Mouse (Mus musculus): ENCODE data around the gene Fars2. TPM values are rescaled to one million over a fixed set of nuclear protein-coding genes. Genes with fewer than 3 reads are reported as not detected.

The Fars2 gene
- polyA plus RNA-seq, 1 experiment from 2014 or later = 31.0 TPM

DNA sequence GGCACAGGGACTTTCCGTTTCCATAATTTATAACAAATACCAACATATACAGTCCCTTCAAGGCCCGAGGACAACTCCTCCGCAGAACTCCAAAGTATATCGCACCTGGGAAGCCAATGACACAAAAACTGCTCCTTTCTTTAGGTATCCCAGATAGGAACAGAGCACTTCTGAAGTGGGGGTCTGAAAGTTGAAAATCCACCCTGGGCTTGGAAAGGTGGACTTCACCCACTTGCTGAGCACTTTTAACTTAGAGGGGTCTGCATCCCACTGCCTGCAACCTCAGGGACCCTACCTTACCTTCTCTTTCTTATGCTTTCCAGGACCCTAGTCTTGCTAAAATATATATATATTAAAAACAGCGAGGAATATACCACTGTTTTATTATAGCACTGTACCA is 611.3 kb downstream of the Fars2 start:
- Histone ChIP-seq H3K4me3 (peak overlapping the region; percentile 49; the same call in 1 of the 2 replicates), H3K27me3 (ENCODE audit: insufficient read depth, poor library complexity, severe bottlenecking) (peaks cover 100% of the 10 kb centered on the region), H3K27ac (peak overlapping the region; percentile 85; the same call in 1 of the 2 replicates), H3K36me3 (no peaks in the 10 kb centered on the region), H3K9me3 (no peaks in the 10 kb centered on the region), H3K4me1 (replicated peaks) (peaks cover 37% of the 10 kb centered on the region)
- WGBS = 5% methylated on average over 5 of the region's 5 CpGs
- DNase-seq (ENCODE audit: low spot score) = no peak

DNA sequence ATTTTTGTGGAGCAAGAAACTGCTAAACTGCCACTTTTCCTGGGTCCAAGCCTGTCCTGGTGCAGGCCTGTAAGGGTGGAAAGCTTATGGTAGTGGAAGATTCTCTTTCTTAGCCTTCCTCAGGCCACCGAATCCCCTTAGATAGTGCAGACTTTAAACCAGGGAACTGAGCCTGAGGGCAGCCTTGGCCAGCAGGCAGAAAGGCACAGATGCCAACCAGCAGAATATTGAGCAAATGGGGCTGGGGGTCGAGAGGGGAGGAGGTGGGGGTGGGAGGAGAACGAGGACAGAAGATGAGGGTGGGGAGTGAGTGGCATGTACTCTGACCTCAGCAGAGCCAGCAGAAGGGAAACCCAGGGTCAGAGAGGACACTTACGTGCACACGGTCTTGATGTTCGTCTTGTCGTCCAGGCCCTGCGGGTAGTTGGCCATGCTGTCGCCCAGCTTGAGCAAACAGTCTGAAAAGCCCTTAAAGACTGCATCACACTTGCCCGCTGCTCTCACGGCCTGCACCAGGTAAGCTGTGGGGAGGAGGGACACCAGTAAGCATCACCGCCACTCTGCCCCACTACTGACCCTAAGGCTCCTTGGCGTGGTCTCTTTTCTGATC is 612.6 kb downstream of the Fars2 start:
- H3K4me3 ChIP-seq = peak overlapping the region; percentile 37
- H3K4me1 ChIP-seq (replicated peaks) = peaks cover 30% of the 10 kb centered on the region
- peak; percentile 32 for DNase-seq (ENCODE audit: low spot score)
- no peaks in the 10 kb centered on the region for H3K36me3 ChIP-seq
- peak overlapping the region; percentile 85; the same call in 1 of the 2 replicates for H3K27ac ChIP-seq
- 1% methylated on average over 13 of the region's 13 CpGs for WGBS
- H3K27me3 ChIP-seq (ENCODE audit: insufficient read depth, poor library complexity, severe bottlenecking) = peaks cover 100% of the 10 kb centered on the region
- H3K9me3 ChIP-seq = no peaks in the 10 kb centered on the region

DNA sequence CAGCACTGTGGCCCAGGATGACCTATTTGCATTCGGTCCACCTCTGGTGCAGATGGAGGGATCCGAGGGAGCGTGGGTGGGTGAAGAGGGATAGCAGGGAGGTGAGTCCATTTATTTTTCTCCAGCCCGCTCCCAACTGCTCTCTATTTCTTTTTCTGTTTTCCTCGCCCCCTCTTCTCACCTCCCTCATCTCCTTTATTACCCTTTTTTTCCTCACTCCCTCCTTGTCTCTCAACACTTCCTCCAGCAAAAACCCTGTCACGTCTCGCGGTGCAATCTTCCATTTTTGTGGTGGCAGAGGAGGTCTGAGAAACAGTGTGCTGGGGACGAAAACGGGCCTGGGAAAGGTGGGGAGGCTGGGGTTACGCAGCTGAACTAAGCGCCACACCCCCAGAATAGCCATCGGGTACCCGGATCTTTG is 613.1 kb downstream of the Fars2 start:
- H3K27ac ChIP-seq = peak overlapping the region; percentile 85
- peaks cover 31% of the 10 kb centered on the region for H3K4me1 ChIP-seq (replicated peaks)
- 3% methylated on average over 14 of the region's 14 CpGs for WGBS

GRCm38 (mm10) chr13:36731016-36731930 is 614.1 kb downstream of the Fars2 start:
- Histone ChIP-seq H3K27ac (peak overlapping the region; percentile 76), H3K36me3 (no peaks in the 10 kb centered on the region), H3K9me3 (no peaks in the 10 kb centered on the region), H3K27me3 (ENCODE audit: insufficient read depth, poor library complexity, severe bottlenecking) (peaks cover 100% of the 10 kb centered on the region), H3K4me3 (peak overlapping the region; percentile 56), H3K4me1 (replicated peaks) (peaks cover 40% of the 10 kb centered on the region)
- WGBS = 1% methylated on average over 34 of the region's 34 CpGs
- DNase-seq (ENCODE audit: low spot score) = peak; percentile 55

More for the DNA sequence above, 613.1 kb downstream of the Fars2 start:
- Histone ChIP-seq H3K9me3 (no peaks in the 10 kb centered on the region), H3K4me3 (peak overlapping the region; percentile 37), H3K27me3 (ENCODE audit: insufficient read depth, poor library complexity, severe bottlenecking) (peaks cover 100% of the 10 kb centered on the region), H3K36me3 (no peaks in the 10 kb centered on the region)
- DNase-seq (ENCODE audit: low spot score) = peak; percentile 17

- Histone ChIP-seq H3K4me3 (peak overlapping the region; percentile 56), H3K27me3 (ENCODE audit: insufficient read depth, poor library complexity, severe bottlenecking) (peaks cover 99% of the 10 kb centered on the region), H3K36me3 (no peaks in the 10 kb centered on the region), H3K9me3 (no peaks in the 10 kb centered on the region), H3K27ac (peak overlapping the region; percentile 76), H3K4me1 (replicated peaks) (peaks cover 39% of the 10 kb centered on the region)
- peak; percentile 55 for DNase-seq (ENCODE audit: low spot score)
- under 1% methylated on average over 23 of the region's 23 CpGs for WGBS
Observed at GRCm38 (mm10) chr13:36731931-36732461, 614.8 kb downstream of the Fars2 start.

GRCm38 (mm10) chr13:36732891-36733490 is 615.8 kb downstream of the Fars2 start:
- DNase-seq (ENCODE audit: low spot score) = no peak
- WGBS = 7% methylated on average over 6 of the region's 6 CpGs
- H3K27ac ChIP-seq = peak overlapping the region; percentile 76

GRCm38 (mm10) chr13:36733566-36733965 is 616.4 kb downstream of the Fars2 start:
- H3K4me3 ChIP-seq = peak overlapping the region; percentile 56
- no peaks in the 10 kb centered on the region for H3K36me3 ChIP-seq
- WGBS = 1% methylated on average over 10 of the region's 10 CpGs
- no peak for DNase-seq (ENCODE audit: low spot score)
- H3K27me3 ChIP-seq (ENCODE audit: insufficient read depth, poor library complexity, severe bottlenecking) = peaks cover 96% of the 10 kb centered on the region
- peak overlapping the region; percentile 66 for H3K27ac ChIP-seq
- no peaks in the 10 kb centered on the region for H3K9me3 ChIP-seq
- peaks cover 31% of the 10 kb centered on the region for H3K4me1 ChIP-seq (replicated peaks)

More at GRCm38 (mm10) chr13:36732891-36733490, 615.8 kb downstream of the Fars2 start:
- H3K36me3 ChIP-seq = no peaks in the 10 kb centered on the region
- peak overlapping the region; percentile 56 for H3K4me3 ChIP-seq
- peaks cover 99% of the 10 kb centered on the region for H3K27me3 ChIP-seq (ENCODE audit: insufficient read depth, poor library complexity, severe bottlenecking)
- no peaks in the 10 kb centered on the region for H3K9me3 ChIP-seq
- H3K4me1 ChIP-seq (replicated peaks) = peaks cover 31% of the 10 kb centered on the region

DNA sequence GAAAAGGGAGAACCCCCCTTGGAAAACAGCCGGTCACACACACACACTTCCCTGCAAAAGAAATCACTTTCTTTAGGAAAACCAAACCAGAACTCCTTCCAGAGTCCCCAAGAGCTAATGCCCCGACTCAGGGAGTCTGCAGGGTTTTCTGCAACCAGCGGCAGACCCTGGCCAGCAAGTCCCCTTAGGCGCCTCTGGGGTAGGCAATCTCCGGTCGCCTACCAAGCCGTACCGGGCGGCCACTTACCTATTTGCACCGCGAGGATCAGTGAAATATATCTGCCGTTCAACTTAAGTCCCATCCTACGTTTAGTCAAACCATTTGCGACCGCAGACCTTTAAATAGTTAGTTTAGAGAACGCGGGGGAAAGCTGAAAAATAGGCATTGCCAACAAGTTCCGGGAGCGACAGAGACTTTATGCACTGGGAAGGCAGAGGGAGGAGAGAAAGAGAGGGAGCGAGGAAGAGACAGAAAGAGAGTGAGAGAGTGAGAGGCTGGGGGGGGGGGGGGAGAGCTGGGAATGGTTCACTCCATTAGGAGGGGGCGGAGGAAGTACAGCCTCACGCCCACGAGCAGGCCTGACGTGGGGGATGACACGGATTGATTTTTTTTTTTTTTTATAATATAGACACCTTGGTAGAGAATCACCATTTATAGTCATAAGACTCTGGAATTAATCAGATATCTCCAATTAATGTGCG is 616.9 kb downstream of the Fars2 start:
- H3K27me3 ChIP-seq (ENCODE audit: insufficient read depth, poor library complexity, severe bottlenecking) = peaks cover 90% of the 10 kb centered on the region
- peak; percentile 63 for DNase-seq (ENCODE audit: low spot score)
- H3K27ac ChIP-seq = peak overlapping the region; percentile 80
- peak overlapping the region; percentile 56 for H3K4me3 ChIP-seq
- H3K36me3 ChIP-seq = no peaks in the 10 kb centered on the region
- under 1% methylated on average over 26 of the region's 26 CpGs for WGBS
- H3K9me3 ChIP-seq = no peaks in the 10 kb centered on the region
- H3K4me1 ChIP-seq (replicated peaks) = peaks cover 31% of the 10 kb centered on the region

- Histone ChIP-seq H3K36me3 (no peaks in the 10 kb centered on the region), H3K27me3 (ENCODE audit: insufficient read depth, poor library complexity, severe bottlenecking) (peaks cover 82% of the 10 kb centered on the region), H3K4me1 (replicated peaks) (peaks cover 31% of the 10 kb centered on the region), H3K9me3 (no peaks in the 10 kb centered on the region), H3K27ac (peak within 1 kb of the TSS; percentile 80), H3K4me3 (peak within 1 kb of the TSS; percentile 56)
- WGBS = under 1% methylated on average over 50 of the region's 50 CpGs
- peak; percentile 40 for DNase-seq (ENCODE audit: low spot score)
Observed at GRCm38 (mm10) chr13:36734731-36735571, 617.7 kb downstream of the Fars2 start, which contains the start of gene Nrn1. TSS of gene Nrn1 (minus strand) at chr13:36735131.

DNA sequence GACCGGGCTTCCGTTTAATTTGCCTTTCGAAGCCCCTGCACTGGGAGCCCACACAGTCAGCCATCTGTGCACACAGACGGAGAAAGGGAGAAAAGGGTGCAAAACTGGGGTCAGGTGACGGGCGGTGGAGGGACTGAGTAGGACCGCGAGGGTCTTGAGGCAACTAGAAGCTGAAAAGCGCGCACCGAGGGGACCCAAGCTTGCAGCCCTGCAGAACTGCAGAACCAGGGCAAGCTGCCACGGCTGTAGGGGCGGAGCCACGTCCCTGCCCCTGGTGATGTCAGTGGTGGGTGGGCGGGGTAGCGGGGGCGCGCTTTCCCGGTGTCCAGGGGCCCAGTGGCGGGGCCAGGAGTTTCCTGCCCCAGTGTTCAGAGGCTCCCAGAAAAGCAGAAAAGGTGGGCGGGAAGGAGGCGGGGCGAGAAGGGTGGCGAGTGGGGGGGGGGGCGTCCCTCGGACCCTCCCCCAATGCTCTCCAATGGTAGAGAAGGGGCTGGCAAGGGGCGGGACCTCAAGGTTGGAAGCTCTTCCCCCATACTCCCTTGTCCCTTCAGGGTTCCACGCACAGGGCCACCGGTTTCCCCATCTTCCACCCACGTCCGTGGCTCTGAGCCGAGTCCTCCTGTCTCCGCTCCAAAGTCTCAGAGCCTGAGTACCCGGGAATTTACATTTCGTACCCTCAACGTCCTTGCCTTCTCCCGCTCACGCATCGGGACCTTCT is 618.8 kb downstream of the Fars2 start:
- H3K36me3 ChIP-seq = no peaks in the 10 kb centered on the region
- H3K9me3 ChIP-seq = no peaks in the 10 kb centered on the region
- DNase-seq (ENCODE audit: low spot score) = peak; percentile 92
- H3K4me3 ChIP-seq = peak overlapping the region; percentile 56
- peaks cover 71% of the 10 kb centered on the region for H3K27me3 ChIP-seq (ENCODE audit: insufficient read depth, poor library complexity, severe bottlenecking)
- under 1% methylated on average over 39 of the region's 39 CpGs for WGBS
- peak overlapping the region; percentile 80 for H3K27ac ChIP-seq
- H3K4me1 ChIP-seq (replicated peaks) = peaks cover 31% of the 10 kb centered on the region

- DNase-seq (ENCODE audit: low spot score) = no peak
- H3K36me3 ChIP-seq = no peaks in the 10 kb centered on the region
- peak overlapping the region; percentile 80 for H3K27ac ChIP-seq
- WGBS = 6% methylated on average over 9 of the region's 9 CpGs
- peak overlapping the region; percentile 56 for H3K4me3 ChIP-seq
- H3K9me3 ChIP-seq = no peaks in the 10 kb centered on the region
- H3K27me3 ChIP-seq (ENCODE audit: insufficient read depth, poor library complexity, severe bottlenecking) = peaks cover 65% of the 10 kb centered on the region
- H3K4me1 ChIP-seq (replicated peaks) = peaks cover 31% of the 10 kb centered on the region
Observed at GRCm38 (mm10) chr13:36736619-36736996, 619.4 kb downstream of the Fars2 start.

Measured in hindbrain, embryonic 10.5 days (tissue).